Mouse (Mus musculus) forebrain, embryonic 15.5 days (tissue): ENCODE results near the gene Ubr2. TPM values are rescaled to one million over a fixed set of nuclear protein-coding genes. Genes with fewer than 3 reads are reported as not detected.
A peak's percentile ranks its signal among the peaks of the same experiment; 100 is the strongest.

Source experiments
- ATAC-seq: fragments of 200-750 bp; cut with Nextera tagmentation; replicated peaks from 2 replicates; pipeline ENCODE4 v1.8.0; 2017; ENCODE audit warnings: mild to moderate bottlenecking, moderate TSS enrichment, moderate library complexity
- H3K27ac ChIP-seq: fragments of 300-500 bp; sonication (generic); replicated peaks from 2 replicates; pipeline ENCODE4 v1.5.1; 2015; ENCODE audit warnings: mild to moderate bottlenecking, inconsistent platforms
- H3K27me3 ChIP-seq: fragments of 300-500 bp; sonication (generic); 2 replicates; pipeline ENCODE4 v1.6.1; 2015; ENCODE audit warnings: inconsistent platforms
- H3K36me3 ChIP-seq: fragments of 300-500 bp; sonication (generic); 2 replicates; pipeline ENCODE4 v1.6.1; 2015; ENCODE audit warnings: mild to moderate bottlenecking, inconsistent platforms
- H3K4me1 ChIP-seq: fragments of 300-500 bp; sonication (generic); 2 replicates; pipeline ENCODE4 v1.6.1; 2015; ENCODE audit warnings: inconsistent platforms
- H3K4me2 ChIP-seq: fragments of 300-500 bp; sonication (generic); replicated peaks from 2 replicates; pipeline ENCODE4 v1.6.1; 2015; ENCODE audit warnings: mild to moderate bottlenecking, inconsistent platforms
- H3K4me3 ChIP-seq: fragments of 300-500 bp; sonication (generic); 2 replicates; pipeline ENCODE4 v1.5.1; 2015; ENCODE audit warnings: mild to moderate bottlenecking, inconsistent platforms
- H3K9ac ChIP-seq: fragments of 300-500 bp; sonication (generic); replicated peaks from 2 replicates; pipeline ENCODE4 v1.6.1; 2015; ENCODE audit warnings: mild to moderate bottlenecking, inconsistent platforms
- H3K9me3 ChIP-seq: fragments of 300-500 bp; sonication (generic); 2 replicates; pipeline ENCODE4 v1.6.1; 2016; ENCODE audit warnings: inconsistent platforms
- WGBS: fragments of 180-500 bp; shearing (Covaris S2); methylation state at CpG from one replicate; pipeline ENCODE4 v1.1.7; 2015; ENCODE audit warnings: mixed read lengths; 5-methylcytosine and 5-hydroxymethylcytosine counted together
- polyA plus RNA-seq: library from polyadenylated mRNA; unstranded; fragments of >200 nt; fragmentation: Nextera tagmentation; extraction: Ambion mirVana; gene quantifications from 2 replicates; pipeline ENCODE4 v1.2.1, GENCODE M21; 2015

Gene Ubr2
- polyA plus RNA-seq, 1 experiment from 2014 or later: 17.4 TPM

- 86% methylated on average over 1 of the region's 1 CpGs for WGBS
- ATAC-seq: no peak
These were observed 13.0 kb upstream of the Ubr2 start for GRCm38 (mm10) chr17:47023369-47023768.

DNA sequence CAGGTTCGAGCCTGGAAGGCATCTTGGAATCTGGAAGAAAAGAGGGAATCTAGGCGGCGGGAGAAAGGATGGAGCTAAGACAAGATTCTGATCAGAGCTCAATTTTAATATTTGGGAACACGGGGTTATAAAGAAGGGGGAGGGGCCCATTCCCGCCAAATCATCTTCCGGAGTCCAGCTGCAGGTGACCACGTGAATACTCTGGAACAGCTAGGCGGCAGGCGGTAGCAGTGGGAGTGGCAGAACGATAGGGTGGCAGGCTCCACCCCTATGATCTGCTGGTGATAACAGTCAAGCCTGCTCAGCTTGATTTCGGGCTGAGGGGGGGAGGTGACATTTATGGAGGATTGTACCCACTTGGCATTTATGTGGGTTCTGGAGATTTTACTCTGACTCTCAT is 2.5 kb upstream of the Ubr2 start:
- Histone ChIP-seq H3K4me3 (no peak overlapping the region), H3K9me3 (no peaks in the 10 kb centered on the region), H3K27ac (no peak overlapping the region), H3K4me1 (peaks cover 21% of the 10 kb centered on the region), H3K36me3 (no peaks in the 10 kb centered on the region), H3K9ac (no peak overlapping the region), H3K27me3 (no peaks in the 10 kb centered on the region), H3K4me2 (no peak overlapping the region)
- no peak for ATAC-seq
- 48% methylated on average over 11 of the region's 11 CpGs for WGBS

More at GRCm38 (mm10) chr17:47023369-47023768, 13.0 kb upstream of the Ubr2 start:
- H3K9ac ChIP-seq: no peak overlapping the region
- no peaks in the 10 kb centered on the region for H3K4me1 ChIP-seq
- no peak overlapping the region for H3K4me3 ChIP-seq
- H3K36me3 ChIP-seq: no peaks in the 10 kb centered on the region
- no peak overlapping the region for H3K27ac ChIP-seq
- H3K27me3 ChIP-seq: no peaks in the 10 kb centered on the region
- H3K9me3 ChIP-seq: no peaks in the 10 kb centered on the region
- no peak overlapping the region for H3K4me2 ChIP-seq

GRCm38 (mm10) chr17:47011661-47012043 is 1.3 kb upstream of the Ubr2 start:
- ATAC-seq: no peak
- WGBS: 95% methylated on average over 1 of the region's 1 CpGs
- H3K9ac ChIP-seq: no peak overlapping the region
- no peaks in the 10 kb centered on the region for H3K9me3 ChIP-seq
- H3K36me3 ChIP-seq: 0 out of 2 replicates have a peak, but pooled peaks cover 2% of the 10 kb centered on the region
- no peaks in the 10 kb centered on the region for H3K27me3 ChIP-seq
- no peak overlapping the region for H3K4me2 ChIP-seq
- no peak overlapping the region; the same call in 1 of the 2 replicates for H3K27ac ChIP-seq
- H3K4me3 ChIP-seq: no peak overlapping the region
- peaks cover 22% of the 10 kb centered on the region for H3K4me1 ChIP-seq

DNA sequence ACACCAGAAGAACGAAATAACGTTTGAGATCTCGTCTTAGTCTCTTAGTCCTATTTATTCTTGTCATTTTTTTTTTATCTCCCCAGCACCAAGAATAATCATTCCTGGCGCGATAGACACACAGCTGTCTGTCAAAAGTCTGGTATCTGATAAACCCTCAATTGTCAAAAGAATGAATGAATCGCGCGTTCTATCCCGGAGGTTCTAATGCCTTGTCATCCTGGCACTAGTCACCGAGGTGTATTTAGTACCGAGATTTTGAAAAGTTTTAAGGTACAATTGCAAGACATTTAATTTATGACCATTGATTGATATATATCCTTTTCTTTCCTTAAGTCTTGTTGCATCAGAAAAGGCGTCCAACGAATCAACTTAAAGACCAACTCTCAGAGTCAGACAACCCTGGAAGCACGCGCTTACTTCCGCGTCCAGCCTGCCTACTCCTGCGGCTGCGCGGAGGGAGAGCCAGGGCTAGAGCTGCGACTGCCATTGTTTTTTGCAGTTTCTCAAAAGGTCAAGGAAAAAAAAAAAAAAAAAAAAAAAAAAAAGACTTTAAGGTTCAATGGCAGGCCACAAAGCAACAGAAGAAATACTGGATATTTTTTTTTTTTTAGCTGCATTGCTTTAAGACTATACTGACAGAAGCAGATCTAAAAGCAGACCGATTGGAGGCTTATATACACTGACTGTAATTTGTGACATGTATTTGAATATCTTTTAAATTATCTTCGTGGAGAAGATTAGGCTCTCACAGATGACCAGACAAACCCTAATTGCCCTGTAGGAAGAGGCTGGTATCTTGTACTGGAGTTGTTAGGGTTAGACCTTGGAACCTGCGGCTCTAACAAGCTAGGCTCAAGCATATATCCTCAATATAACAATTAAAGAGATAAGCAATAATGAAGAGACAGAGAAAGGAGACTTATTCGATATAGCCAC is 635 bp upstream of the Ubr2 start:
- Histone ChIP-seq H3K27me3 (no peaks in the 10 kb centered on the region), H3K4me1 (peaks cover 28% of the 10 kb centered on the region), H3K9ac (peak overlapping the region; percentile 36), H3K36me3 (0 out of 2 replicates have a peak, but pooled peaks cover 2% of the 10 kb centered on the region), H3K27ac (peak overlapping the region; percentile 80), H3K9me3 (no peaks in the 10 kb centered on the region), H3K4me3 (peak overlapping the region; percentile 95), H3K4me2 (peak overlapping the region; percentile 77)
- peak; percentile 79 for ATAC-seq
- 13% methylated on average over 25 of the region's 25 CpGs for WGBS

DNA sequence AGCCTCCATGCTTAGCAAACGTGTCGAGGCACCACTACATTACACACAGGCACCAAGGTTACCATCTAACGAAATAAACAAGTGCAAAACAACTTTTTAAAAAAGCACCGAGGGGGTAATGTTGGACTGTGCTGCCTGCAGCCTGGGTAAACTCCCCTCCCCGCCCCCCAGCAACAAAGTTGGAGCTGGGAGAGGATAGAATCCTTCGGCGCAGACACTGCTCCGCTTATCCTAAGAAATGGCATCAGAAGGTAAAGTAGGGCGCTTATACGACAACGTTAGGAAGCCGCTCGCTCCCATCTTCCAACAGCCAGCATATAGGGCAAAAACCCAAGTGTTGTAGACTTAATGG is 834 bp downstream of the Ubr2 start:
- Histone ChIP-seq H3K27me3 (no peaks in the 10 kb centered on the region), H3K36me3 (0 out of 2 replicates have a peak, but pooled peaks cover 2% of the 10 kb centered on the region), H3K4me2 (peak overlapping the region; percentile 77), H3K4me1 (peaks cover 33% of the 10 kb centered on the region), H3K27ac (peak overlapping the region; percentile 87), H3K9ac (peak overlapping the region; percentile 92), H3K9me3 (no peaks in the 10 kb centered on the region), H3K4me3 (peak overlapping the region; percentile 95)
- ATAC-seq: no peak
- 2% methylated on average over 13 of the region's 13 CpGs for WGBS

- Histone ChIP-seq H3K4me2 (peak overlapping the region; percentile 77), H3K27me3 (no peaks in the 10 kb centered on the region), H3K36me3 (0 out of 2 replicates have a peak, but pooled peaks cover 2% of the 10 kb centered on the region), H3K9ac (peak overlapping the region; percentile 92; the same call in 1 of the 2 replicates), H3K9me3 (no peaks in the 10 kb centered on the region), H3K4me3 (peak overlapping the region; percentile 95), H3K27ac (no peak overlapping the region), H3K4me1 (peaks cover 33% of the 10 kb centered on the region)
- no peak for ATAC-seq
- WGBS: 23% methylated on average over 6 of the region's 6 CpGs
These were observed 1.3 kb downstream of the Ubr2 start for GRCm38 (mm10) chr17:47009016-47009415.

DNA sequence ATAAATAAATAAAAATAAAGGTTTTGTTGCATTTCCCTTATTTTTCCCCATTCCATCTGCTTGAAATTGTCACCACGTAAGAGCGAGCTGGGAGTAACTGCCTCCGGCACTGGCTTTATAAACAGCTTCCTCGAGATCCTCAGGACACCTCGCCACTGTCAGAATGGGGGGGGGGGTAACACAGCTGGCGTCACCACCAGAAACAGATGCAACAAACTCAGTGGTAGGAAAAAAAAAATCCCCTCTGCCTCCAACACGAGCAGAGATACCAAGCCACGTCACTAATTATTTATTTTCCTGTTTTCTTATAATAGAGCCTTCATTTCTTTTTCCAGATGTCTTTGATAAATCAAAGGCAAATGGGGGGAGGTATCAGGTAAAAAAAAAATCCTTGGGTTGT is 1.9 kb downstream of the Ubr2 start:
- Histone ChIP-seq H3K27ac (no peak overlapping the region), H3K4me3 (0 out of 2 replicates have a peak overlapping the region, but pooled peaks have one; percentile 95), H3K27me3 (no peaks in the 10 kb centered on the region), H3K9ac (peak overlapping the region; percentile 92; the same call in 1 of the 2 replicates), H3K4me2 (peak overlapping the region; percentile 77), H3K36me3 (0 out of 2 replicates have a peak, but pooled peaks cover 2% of the 10 kb centered on the region), H3K9me3 (no peaks in the 10 kb centered on the region), H3K4me1 (peaks cover 33% of the 10 kb centered on the region)
- 65% methylated on average over 8 of the region's 8 CpGs for WGBS
- no peak for ATAC-seq

DNA sequence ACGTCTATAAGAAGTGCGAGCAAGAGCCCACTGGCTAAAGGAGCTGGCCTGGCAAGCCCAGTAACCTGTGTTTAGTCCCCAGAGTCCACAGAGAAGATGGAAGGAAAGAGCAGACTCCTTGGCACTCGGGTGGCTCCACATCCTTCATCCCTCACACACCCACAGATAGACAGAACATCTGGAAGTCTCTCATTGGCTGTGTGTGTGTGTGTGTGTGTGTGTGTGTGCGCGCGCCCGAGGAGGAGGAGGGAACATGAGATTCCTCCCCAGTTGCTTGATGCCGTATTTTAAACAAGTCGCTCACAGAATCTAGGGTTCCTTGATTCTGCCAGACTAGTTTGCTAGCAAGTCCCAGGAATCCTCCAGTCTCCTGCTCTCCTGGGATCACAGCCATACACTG is 3.6 kb downstream of the Ubr2 start:
- H3K36me3 ChIP-seq: 0 out of 2 replicates have a peak, but pooled peaks cover 2% of the 10 kb centered on the region
- H3K4me2 ChIP-seq: no peak overlapping the region
- 86% methylated on average over 8 of the region's 9 CpGs for WGBS
- no peak overlapping the region for H3K9ac ChIP-seq
- no peak overlapping the region for H3K27ac ChIP-seq
- no peaks in the 10 kb centered on the region for H3K27me3 ChIP-seq
- ATAC-seq: no peak
- peaks cover 33% of the 10 kb centered on the region for H3K4me1 ChIP-seq
- H3K4me3 ChIP-seq: no peak overlapping the region
- H3K9me3 ChIP-seq: no peaks in the 10 kb centered on the region

- Histone ChIP-seq H3K27me3 (no peaks in the 10 kb centered on the region), H3K27ac (no peak overlapping the region), H3K9me3 (no peaks in the 10 kb centered on the region), H3K4me3 (no peak overlapping the region), H3K4me1 (peaks cover 29% of the 10 kb centered on the region), H3K36me3 (0 out of 2 replicates have a peak, but pooled peaks cover 2% of the 10 kb centered on the region), H3K4me2 (no peak overlapping the region), H3K9ac (no peak overlapping the region)
- no peak for ATAC-seq
- WGBS: 74% methylated on average over 7 of the region's 7 CpGs
These were observed 4.5 kb downstream of the Ubr2 start for GRCm38 (mm10) chr17:47005741-47006405.

DNA sequence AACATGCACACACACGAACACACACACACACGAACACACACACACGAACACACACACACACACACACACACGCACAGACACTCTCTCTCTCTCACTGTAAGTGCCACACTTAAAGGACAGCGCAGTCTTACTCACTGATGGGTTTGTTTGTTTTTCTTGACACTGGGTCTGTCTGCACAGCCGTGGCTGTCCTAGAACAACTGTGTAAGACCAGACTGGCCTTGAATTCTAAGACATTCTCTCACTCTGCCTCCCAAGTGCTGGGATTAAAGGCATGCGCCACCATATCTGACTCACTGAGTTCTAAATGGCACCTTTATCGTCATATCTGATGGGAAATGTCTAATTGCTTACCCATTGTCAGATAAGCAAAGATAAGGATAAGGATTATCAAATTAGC is 7.1 kb downstream of the Ubr2 start:
- no peak overlapping the region for H3K27ac ChIP-seq
- H3K9me3 ChIP-seq: no peaks in the 10 kb centered on the region
- H3K27me3 ChIP-seq: no peaks in the 10 kb centered on the region
- no peak overlapping the region for H3K4me2 ChIP-seq
- H3K9ac ChIP-seq: no peak overlapping the region
- no peak overlapping the region for H3K4me3 ChIP-seq
- peaks cover 20% of the 10 kb centered on the region for H3K36me3 ChIP-seq
- H3K4me1 ChIP-seq: peaks cover 16% of the 10 kb centered on the region
- no peak for ATAC-seq
- WGBS: 84% methylated on average over 8 of the region's 8 CpGs

GRCm38 (mm10) chr17:47002401-47002800 is 8.0 kb downstream of the Ubr2 start:
- no peak overlapping the region for H3K4me3 ChIP-seq
- H3K9me3 ChIP-seq: no peaks in the 10 kb centered on the region
- ATAC-seq: no peak
- 86% methylated on average over 5 of the region's 5 CpGs for WGBS
- H3K9ac ChIP-seq: no peak overlapping the region
- H3K27ac ChIP-seq: no peak overlapping the region
- H3K27me3 ChIP-seq: no peaks in the 10 kb centered on the region
- H3K4me2 ChIP-seq: no peak overlapping the region
- H3K4me1 ChIP-seq: 0 out of 2 replicates have a peak, but pooled peaks cover 11% of the 10 kb centered on the region
- H3K36me3 ChIP-seq: peaks cover 23% of the 10 kb centered on the region

- no peak for ATAC-seq
- Histone ChIP-seq H3K4me3 (no peak overlapping the region), H3K36me3 (peaks cover 22% of the 10 kb centered on the region), H3K27ac (no peak overlapping the region), H3K9me3 (no peaks in the 10 kb centered on the region), H3K27me3 (no peaks in the 10 kb centered on the region), H3K4me2 (no peak overlapping the region), H3K4me1 (no peaks in the 10 kb centered on the region), H3K9ac (no peak overlapping the region)
- 92% methylated on average over 4 of the region's 4 CpGs for WGBS
These were observed 11.5 kb downstream of the Ubr2 start for GRCm38 (mm10) chr17:46998840-46999239.
